Mouse (Mus musculus): ENCODE data around the gene Pdilt. TPM values are rescaled to one million over a fixed set of nuclear protein-coding genes. Genes with fewer than 3 reads are reported as not detected.

Gene Pdilt
- polyA plus RNA-seq (2012; rRNA removed), result 0.03 TPM in 1 of 2 replicates, not detected in the other

GRCm38 (mm10) chr7:119523389-119523788 lies at the start of gene Pdilt:
TSS of gene Pdilt (minus strand) at chr7:119523489.

GRCm38 (mm10) chr7:119554040-119554439 lies 30.8 kb upstream of the Pdilt start, which contains the start of gene Acsm2:
TSS of gene Acsm2 (plus strand) at chr7:119554340.

GRCm38 (mm10) chr7:119519163-119519562 lies 4.1 kb downstream of the Pdilt start, which contains the start of gene Acsm5:
TSS of gene Acsm5 (plus strand) at chr7:119519463.

GRCm38 (mm10) chr7:119479256-119479655 lies 44.0 kb downstream of the Pdilt start, which contains the start of gene Umod:
TSS of gene Umod (minus strand) at chr7:119479282.

GRCm38 (mm10) chr7:119459185-119459584 lies 64.1 kb downstream of the Pdilt start, which contains the start of gene Gp2:
TSS of gene Gp2 (minus strand) at chr7:119459285.

Other genes starting within 250 kb of the Pdilt start
- 0.03 TPM in 1 of 2 replicates, not detected in the other for gene Gp2, start 64.2 kb downstream of the Pdilt start, polyA plus RNA-seq (2012; rRNA removed)
- gene Umod, start 44.2 kb downstream of the Pdilt start, polyA plus RNA-seq (2012; rRNA removed), result not detected in 2 replicates
- gene Acsm5, start 4.0 kb downstream of the Pdilt start, polyA plus RNA-seq (2012; rRNA removed), result 0.04 and 0.08 TPM in 2 replicates
- gene Acsm2, start 30.9 kb upstream of the Pdilt start, polyA plus RNA-seq (2012; rRNA removed), result not detected in 2 replicates
- 0.04 TPM in 1 of 2 replicates, not detected in the other for gene Acsm1, start 83.5 kb upstream of the Pdilt start, polyA plus RNA-seq (2012; rRNA removed)
- 0.06 TPM in 1 of 2 replicates, not detected in the other for gene Acsm4, start 166.5 kb upstream of the Pdilt start, polyA plus RNA-seq (2012; rRNA removed)
- 52.3 and 52.6 TPM in 2 replicates for gene Thumpd1, start 197.3 kb upstream of the Pdilt start, polyA plus RNA-seq (2012; rRNA removed)
- gene Acsm3, start 237.4 kb upstream of the Pdilt start, polyA plus RNA-seq (2012; rRNA removed), result 0.03 and 0.07 TPM in 2 replicates